Mouse (Mus musculus): Measurements from ENCODE around the gene Fzd10.

The Fzd10 gene

GRCm38 (mm10) chr5:128600072-128601021, at the start of gene Fzd10:
Gene Fzd10 (plus strand): TSS chr5:128600844.
- CTCF ChIA-PET: interaction anchor here (0.5 to 1.6 kb wide), 19 partner anchors 20 to 1385 kb away, joined by 3 to 10 read pairs (median 4); no protein-coding TSS in a partner anchor
- POLR2A ChIA-PET: interaction anchor here (0.6 to 5.1 kb wide), 70 partner anchors 8 to 1683 kb away, joined by 3 to 74 read pairs (median 4); no protein-coding TSS in a partner anchor

DNA sequence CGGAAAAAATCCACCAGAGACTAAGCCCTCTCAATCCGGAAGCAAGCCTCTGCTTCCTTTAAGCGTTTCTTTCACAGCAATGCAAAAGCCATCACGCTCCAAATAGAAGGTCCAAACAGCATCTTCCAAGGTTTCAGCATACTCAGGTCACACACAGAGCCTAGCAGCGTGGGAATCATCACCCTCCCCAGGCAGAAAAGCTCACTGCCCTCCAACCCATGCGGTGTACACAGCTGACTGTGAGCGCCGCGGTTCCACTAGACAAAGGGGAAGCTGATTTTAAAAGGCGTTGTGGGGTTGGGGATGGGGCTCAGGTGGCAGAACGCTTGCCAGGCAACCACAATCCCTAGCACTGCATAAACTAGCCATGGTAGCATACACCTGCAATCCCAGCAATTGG, 49.2 kb upstream of the Fzd10 start:
- ChIA-PET CTCF (no interaction called here), POLR2A (interaction anchor here in 1 of 4 experiments (0.8 to 1.6 kb wide), 3 partner anchors 9 to 49 kb away, joined by 3 to 4 read pairs (median 3); partner anchors contain the start of gene Fzd10)

DNA sequence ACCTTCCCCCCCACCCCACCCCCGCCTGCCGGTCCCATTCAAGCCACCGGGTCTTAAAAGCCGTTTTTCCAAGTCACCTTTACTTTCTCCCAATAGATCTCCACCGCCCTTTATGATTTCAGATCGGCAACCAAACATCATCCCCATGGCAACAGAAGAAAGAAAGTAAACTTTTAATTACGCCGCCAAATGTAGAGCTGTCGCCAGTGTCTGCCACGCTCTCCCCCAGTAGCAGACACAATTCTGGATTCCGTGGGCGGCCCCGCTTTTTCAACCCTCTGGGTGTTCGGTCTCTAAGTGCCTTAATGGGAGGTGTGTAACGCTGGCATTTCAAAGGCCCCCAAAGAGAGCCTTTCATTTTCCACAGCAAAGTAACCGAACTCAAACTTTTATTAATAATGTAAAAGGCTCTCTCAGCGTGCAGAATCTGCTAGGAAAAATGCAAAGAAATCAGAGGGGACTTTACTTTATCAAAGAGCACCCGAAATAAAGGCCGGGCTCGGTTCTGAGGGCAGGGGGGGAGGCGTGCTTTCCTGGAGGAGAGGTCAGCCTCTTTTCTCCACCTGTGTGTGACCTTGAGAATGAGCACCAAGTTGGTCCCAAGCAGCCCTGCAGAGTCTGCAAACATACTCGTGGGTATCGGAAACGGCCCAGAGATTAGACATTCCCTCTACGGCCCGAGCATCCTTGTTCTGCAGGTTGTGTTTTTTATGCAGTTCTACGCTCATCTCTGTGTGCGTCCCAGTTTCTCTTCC, 48.3 kb upstream of the Fzd10 start:
- ChIA-PET CTCF (interaction anchor here in 1 of 4 experiments (1.1 kb wide), 1 partner anchor 130 kb away, joined by 6 read pairs; no protein-coding TSS in a partner anchor), POLR2A (interaction anchor here in 1 of 4 experiments (0.8 to 1.6 kb wide), 3 partner anchors 14 to 48 kb away, joined by 3 to 4 read pairs (median 3); partner anchors contain the start of gene Fzd10)

DNA sequence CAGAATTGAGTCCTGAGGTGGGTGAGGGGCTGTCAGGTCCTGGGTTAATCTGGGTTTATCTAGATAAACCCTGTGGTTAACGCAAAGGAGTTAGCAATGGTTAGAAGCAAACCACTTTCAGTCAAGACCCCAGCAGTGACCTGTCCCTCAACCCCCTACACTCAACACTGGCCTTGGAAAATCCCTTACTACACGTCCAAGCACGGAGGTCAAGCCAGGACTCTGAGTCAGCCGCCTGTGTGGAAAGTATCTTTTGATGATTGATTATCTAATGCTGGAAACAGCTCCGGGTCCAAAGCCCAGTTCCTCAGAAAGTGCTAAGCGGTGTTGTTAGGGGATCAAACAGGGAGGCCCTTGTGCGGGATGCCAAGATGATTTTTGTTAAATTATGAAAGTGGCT, 42.5 kb upstream of the Fzd10 start:
- ChIA-PET POLR2A (interaction anchor here in 1 of 4 experiments (0.7 to 1.3 kb wide), 2 partner anchors 41 to 42 kb away, joined by 3 to 5 read pairs; partner anchors contain the start of gene Fzd10), CTCF (interaction anchor here in 1 of 4 experiments (1.0 kb wide), 1 partner anchor 9 kb away, joined by 3 read pairs; no protein-coding TSS in a partner anchor)

DNA sequence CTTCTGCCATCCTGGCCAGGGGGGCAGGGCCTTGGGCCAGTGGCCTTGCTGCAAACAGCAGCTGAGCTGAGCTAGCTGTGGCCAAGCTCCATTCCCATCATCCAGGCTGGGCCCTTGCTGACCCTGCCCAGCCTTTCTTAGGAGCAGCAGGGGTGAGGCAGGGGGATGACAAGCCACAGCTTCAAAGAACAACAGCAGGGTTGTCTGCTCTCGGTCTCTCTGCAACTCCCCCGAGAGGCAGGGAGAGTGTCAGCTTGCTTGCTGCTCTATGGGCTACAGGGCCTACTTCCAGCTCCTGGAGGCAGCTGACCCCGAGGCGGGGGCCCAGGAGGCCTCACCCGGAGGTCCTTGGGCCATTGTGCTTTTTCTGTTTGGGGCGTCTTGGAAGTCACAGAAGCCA, 33.3 kb upstream of the Fzd10 start:
- ChIA-PET CTCF (interaction anchor here (0.6 to 1.0 kb wide), 6 partner anchors 9 to 428 kb away, joined by 3 to 7 read pairs (median 4); no protein-coding TSS in a partner anchor), POLR2A (interaction anchor here in 3 of 4 experiments (0.5 to 2.2 kb wide), 13 partner anchors 12 to 859 kb away, joined by 3 to 13 read pairs (median 5); partner anchors contain the start of gene Fzd10 (in 2 of the 3))

- ChIA-PET CTCF (interaction anchor here in 1 of 4 experiments (1.0 kb wide), 1 partner anchor 52 kb away, joined by 3 read pairs; no protein-coding TSS in a partner anchor), POLR2A (interaction anchor here in 3 of 4 experiments (0.5 to 4.0 kb wide), 10 partner anchors 10 to 32 kb away, joined by 3 to 31 read pairs (median 6); partner anchors contain the start of gene Fzd10 (in 3 of the 3))
These were observed 31.7 kb upstream of the Fzd10 start for GRCm38 (mm10) chr5:128568970-128569369.

DNA sequence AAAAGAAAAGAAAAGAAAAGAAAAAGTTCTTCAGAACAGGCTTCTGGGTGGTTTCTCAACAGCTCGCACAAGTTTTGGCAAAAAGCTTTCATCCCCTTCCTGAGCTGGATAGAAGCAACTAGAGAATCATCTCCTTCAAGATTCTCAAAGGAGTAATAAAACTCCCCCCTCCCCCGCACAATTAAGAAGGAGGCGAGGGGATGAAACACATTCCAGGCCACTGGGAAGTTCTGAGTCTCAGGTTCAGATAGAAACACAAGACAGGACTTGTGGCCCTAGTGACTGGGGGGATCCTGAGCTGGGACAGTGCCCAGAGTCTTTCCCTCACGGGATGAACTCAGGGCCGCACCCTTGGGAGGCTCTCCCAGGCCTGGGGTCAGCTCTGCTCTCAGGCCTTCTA, 30.6 kb upstream of the Fzd10 start:
- ChIA-PET POLR2A (interaction anchor here (0.6 to 4.0 kb wide), 16 partner anchors 9 to 1231 kb away, joined by 3 to 31 read pairs (median 4); partner anchors contain the start of gene Fzd10 (in 2 of the 4)), CTCF (interaction anchor here in 3 of 4 experiments (0.5 to 0.7 kb wide), 4 partner anchors 43 to 1193 kb away, joined by 3 to 7 read pairs (median 3); no protein-coding TSS in a partner anchor)

GRCm38 (mm10) chr5:128570848-128571247, 29.8 kb upstream of the Fzd10 start:
- CTCF ChIA-PET: interaction anchor here in 2 of 4 experiments (0.5 to 0.7 kb wide), 2 partner anchors 36 to 106 kb away, joined by 3 read pairs; no protein-coding TSS in a partner anchor
- POLR2A ChIA-PET: interaction anchor here in 2 of 4 experiments (0.6 to 4.0 kb wide), 11 partner anchors 8 to 1232 kb away, joined by 3 to 31 read pairs (median 7); partner anchors contain the start of gene Fzd10 (in 2 of the 2)

- CTCF ChIA-PET: interaction anchor here in 1 of 4 experiments (1.5 to 1.7 kb wide), 2 partner anchors 22 to 34 kb away, joined by 4 read pairs; no protein-coding TSS in a partner anchor
- POLR2A ChIA-PET: interaction anchor here in 2 of 4 experiments (1.1 to 4.0 kb wide), 11 partner anchors 8 to 33 kb away, joined by 4 to 31 read pairs (median 9); partner anchors contain the start of gene Fzd10 (in 1 of the 2)
These were observed 28.9 kb upstream of the Fzd10 start for GRCm38 (mm10) chr5:128571706-128572105.

GRCm38 (mm10) chr5:128575997-128576579, 24.6 kb upstream of the Fzd10 start:
- ChIA-PET CTCF (interaction anchor here in 1 of 4 experiments (0.9 kb wide), 1 partner anchor 60 kb away, joined by 3 read pairs; no protein-coding TSS in a partner anchor), POLR2A (interaction anchor here in 1 of 4 experiments (1.3 kb wide), 1 partner anchor 45 kb away, joined by 3 read pairs; no protein-coding TSS in a partner anchor)

- CTCF ChIA-PET: interaction anchor here in 3 of 4 experiments (0.5 to 3.3 kb wide), 9 partner anchors 13 to 134 kb away, joined by 3 to 10 read pairs (median 4); no protein-coding TSS in a partner anchor
- POLR2A ChIA-PET: interaction anchor here in 3 of 4 experiments (0.5 to 4.9 kb wide), 19 partner anchors 8 to 133 kb away, joined by 3 to 74 read pairs (median 9); partner anchors contain the start of gene Fzd10 (in 3 of the 3)
These were observed 21.5 kb upstream of the Fzd10 start for GRCm38 (mm10) chr5:128579047-128579650.

- ChIA-PET POLR2A (interaction anchor here (0.7 to 4.9 kb wide), 17 partner anchors 8 to 1674 kb away, joined by 3 to 74 read pairs (median 12); partner anchors contain the start of gene Fzd10 (in 3 of the 4)), CTCF (interaction anchor here in 2 of 4 experiments (0.5 to 3.3 kb wide), 6 partner anchors 14 to 107 kb away, joined by 3 to 10 read pairs (median 3); no protein-coding TSS in a partner anchor)
These were observed 19.7 kb upstream of the Fzd10 start for GRCm38 (mm10) chr5:128580931-128581330.

DNA sequence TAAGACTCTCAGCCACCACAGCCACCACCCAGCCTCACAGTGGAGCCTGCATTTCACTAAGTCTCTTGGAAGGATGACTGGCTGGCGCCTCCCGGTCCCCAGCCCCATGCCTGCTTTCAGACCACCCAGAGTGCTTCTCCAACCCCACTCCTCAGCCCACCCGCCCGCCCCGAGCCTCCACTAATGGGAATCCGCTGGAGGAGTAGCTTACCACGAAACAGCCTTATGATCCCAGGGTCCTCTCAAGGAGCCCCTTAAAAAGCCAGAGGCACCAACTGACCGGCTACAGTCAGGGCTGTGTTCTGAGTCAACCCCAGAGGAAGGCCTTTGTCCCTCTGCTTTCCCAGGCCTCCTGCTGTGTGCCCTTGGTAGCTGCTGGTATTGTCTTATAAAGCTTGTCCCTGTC, 19.1 kb upstream of the Fzd10 start:
- ChIA-PET CTCF (interaction anchor here in 3 of 4 experiments (0.5 to 3.3 kb wide), 7 partner anchors 13 to 152 kb away, joined by 3 to 10 read pairs (median 3); no protein-coding TSS in a partner anchor), POLR2A (interaction anchor here (0.5 to 4.9 kb wide), 20 partner anchors 9 to 1674 kb away, joined by 3 to 74 read pairs (median 8); partner anchors contain the start of gene Fzd10 (in 3 of the 4))

DNA sequence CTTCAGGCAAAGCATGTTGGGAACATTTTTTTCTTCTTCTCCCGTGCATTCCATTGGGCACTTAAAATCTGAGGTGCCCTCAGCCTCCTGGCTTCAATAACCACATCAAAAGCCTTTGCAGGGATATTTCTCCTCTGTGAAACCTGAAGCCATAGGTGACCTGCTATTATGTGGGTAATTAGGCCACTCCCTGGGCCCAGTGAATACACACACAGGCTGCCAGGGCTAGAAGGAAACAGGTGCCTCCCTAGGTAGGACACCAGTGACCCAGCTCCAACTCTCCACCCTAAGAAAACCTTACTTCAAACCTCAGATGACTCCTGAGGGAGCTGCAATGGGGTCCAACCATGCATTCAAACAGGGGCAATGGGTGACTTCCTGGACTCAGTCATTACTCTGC, 11.4 kb upstream of the Fzd10 start:
- ChIA-PET POLR2A (interaction anchor here in 3 of 4 experiments (0.8 to 3.9 kb wide), 10 partner anchors 10 to 17 kb away, joined by 3 to 46 read pairs (median 7); partner anchors contain the start of gene Fzd10 (in 3 of the 3)), CTCF (interaction anchor here in 3 of 4 experiments (0.8 to 1.2 kb wide), 3 partner anchors 9 to 65 kb away, joined by 3 to 6 read pairs (median 3); no protein-coding TSS in a partner anchor)

DNA sequence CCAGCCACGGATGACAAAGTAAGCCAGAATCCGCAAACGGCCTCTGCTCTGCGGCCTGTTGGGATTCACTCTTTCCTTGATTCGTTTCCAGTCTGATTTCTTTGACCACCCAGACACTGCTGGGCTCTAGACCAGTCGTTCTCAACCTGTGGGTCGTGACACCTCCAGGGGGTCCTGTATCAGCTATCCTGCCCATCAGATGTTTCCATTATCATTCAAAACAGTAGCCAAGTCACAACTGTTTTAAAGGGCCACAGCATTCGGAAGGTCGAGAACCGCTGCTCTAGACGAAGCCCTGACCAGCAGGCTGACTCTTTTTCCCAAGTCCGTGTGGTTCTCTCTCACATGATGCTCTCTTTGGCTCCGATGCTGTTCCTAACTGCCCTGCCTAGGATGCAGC, 7.2 kb upstream of the Fzd10 start:
- POLR2A ChIA-PET: interaction anchor here in 3 of 4 experiments (0.6 to 4.7 kb wide), 17 partner anchors 8 to 114 kb away, joined by 3 to 41 read pairs (median 5); partner anchors contain the start of gene Fzd10 (in 1 of the 3)

DNA sequence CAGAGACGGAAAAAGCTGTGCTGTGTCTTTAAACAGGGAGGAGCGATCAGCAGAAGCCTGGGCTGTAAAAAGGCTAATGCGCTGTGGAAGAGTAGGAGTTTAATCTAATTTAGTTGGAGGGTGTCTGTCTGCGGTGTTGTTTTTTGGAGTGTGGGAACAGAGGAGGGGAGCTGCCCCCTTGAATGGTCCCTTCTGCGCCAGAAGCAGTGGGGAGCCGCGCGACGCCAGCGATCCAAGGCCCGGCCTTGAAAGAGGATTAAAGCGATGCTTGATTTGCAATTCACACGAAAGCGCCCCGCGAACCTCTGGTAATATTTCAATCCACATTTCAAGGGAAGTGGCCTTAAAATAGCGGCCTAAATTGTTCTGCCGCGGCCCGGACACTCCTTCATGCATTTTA, 3.8 kb upstream of the Fzd10 start:
- ChIA-PET CTCF (interaction anchor here in 1 of 4 experiments (0.8 to 1.2 kb wide), 2 partner anchors 8 to 11 kb away, joined by 3 to 4 read pairs; no protein-coding TSS in a partner anchor), POLR2A (interaction anchor here in 3 of 4 experiments (0.7 to 3.6 kb wide), 10 partner anchors 8 to 1969 kb away, joined by 3 to 11 read pairs (median 4); no protein-coding TSS in a partner anchor)

More for the DNA sequence above, 7.2 kb upstream of the Fzd10 start:
- CTCF ChIA-PET: interaction anchor here in 2 of 4 experiments (0.5 to 3.0 kb wide), 7 partner anchors 13 to 360 kb away, joined by 3 to 10 read pairs (median 6); partner anchors contain the start of gene Rimbp2 (in 1 of the 2)
